Mouse (Mus musculus): ENCODE measurements around the gene Pwwp2a. TPM values are rescaled to one million over a fixed set of nuclear protein-coding genes. Genes with fewer than 3 reads are reported as not detected.
A peak's percentile ranks its signal among the peaks of the same experiment; 100 is the strongest.

Gene Pwwp2a
- polyA plus RNA-seq, 1 experiment from 2014 or later = 28.0 TPM

- no peak overlapping the region for H3K4me2 ChIP-seq
- WGBS = 65% methylated on average over 19 of the region's 19 CpGs
- no peaks in the 10 kb centered on the region for H3K27me3 ChIP-seq (replicated peaks)
- H3K27ac ChIP-seq = no peak overlapping the region
- 0 out of 2 replicates have a peak, but pooled peaks have one; percentile 47 for ATAC-seq (ENCODE audit: insufficient read depth, low FRiP score, low read depth)
- no peaks in the 10 kb centered on the region for H3K9me3 ChIP-seq
- H3K4me3 ChIP-seq (replicated peaks) = no peak overlapping the region
- no peaks in the 10 kb centered on the region for H3K4me1 ChIP-seq
- no peak overlapping the region for H3K9ac ChIP-seq
- H3K36me3 ChIP-seq = no peaks in the 10 kb centered on the region
Measured at GRCm38 (mm10) chr11:43667038-43667745, 14.6 kb upstream of the Pwwp2a start.

- Histone ChIP-seq H3K4me3 (replicated peaks) (peak overlapping the region; percentile 96), H3K9ac (peak overlapping the region; percentile 92), H3K4me2 (peak overlapping the region; percentile 78), H3K9me3 (no peaks in the 10 kb centered on the region), H3K36me3 (peaks cover 4% of the 10 kb centered on the region; the same call in 1 of the 2 replicates), H3K4me1 (0 out of 2 replicates have a peak, but pooled peaks cover 4% of the 10 kb centered on the region), H3K27ac (peak overlapping the region; percentile 92), H3K27me3 (replicated peaks) (no peaks in the 10 kb centered on the region)
- under 1% methylated on average over 72 of the region's 72 CpGs for WGBS
- ATAC-seq (ENCODE audit: insufficient read depth, low FRiP score, low read depth) = peak; percentile 12; the same call in 1 of the 2 replicates
Measured at GRCm38 (mm10) chr11:43682415-43683217, 818 bp downstream of the Pwwp2a start.

- ATAC-seq (ENCODE audit: insufficient read depth, low FRiP score, low read depth) = no peak
- Histone ChIP-seq H3K27ac (no peak overlapping the region), H3K4me2 (no peak overlapping the region), H3K9me3 (no peaks in the 10 kb centered on the region), H3K36me3 (peaks cover 32% of the 10 kb centered on the region), H3K27me3 (replicated peaks) (no peaks in the 10 kb centered on the region), H3K4me3 (replicated peaks) (no peak overlapping the region), H3K9ac (no peak overlapping the region), H3K4me1 (no peaks in the 10 kb centered on the region)
- 76% methylated on average over 1 of the region's 1 CpGs for WGBS
Measured at GRCm38 (mm10) chr11:43688850-43689249, 7.1 kb downstream of the Pwwp2a start.

- no peak for ATAC-seq (ENCODE audit: insufficient read depth, low FRiP score, low read depth)
- Histone ChIP-seq H3K9ac (no peak overlapping the region), H3K36me3 (peaks cover 37% of the 10 kb centered on the region), H3K4me3 (replicated peaks) (no peak overlapping the region), H3K27me3 (replicated peaks) (no peaks in the 10 kb centered on the region), H3K27ac (no peak overlapping the region), H3K4me1 (no peaks in the 10 kb centered on the region), H3K4me2 (no peak overlapping the region), H3K9me3 (no peaks in the 10 kb centered on the region)
- WGBS = 87% methylated on average over 4 of the region's 4 CpGs
Measured at GRCm38 (mm10) chr11:43696623-43697022, 14.8 kb downstream of the Pwwp2a start.

GRCm38 (mm10) chr11:43698621-43699020, 16.8 kb downstream of the Pwwp2a start:
- Histone ChIP-seq H3K36me3 (peaks cover 19% of the 10 kb centered on the region), H3K4me1 (no peaks in the 10 kb centered on the region), H3K27ac (no peak overlapping the region), H3K4me2 (no peak overlapping the region), H3K9me3 (no peaks in the 10 kb centered on the region), H3K4me3 (replicated peaks) (no peak overlapping the region), H3K27me3 (replicated peaks) (no peaks in the 10 kb centered on the region), H3K9ac (no peak overlapping the region)
- ATAC-seq (ENCODE audit: insufficient read depth, low FRiP score, low read depth) = no peak
- 64% methylated on average over 5 of the region's 5 CpGs for WGBS

- Histone ChIP-seq H3K36me3 (peaks cover 23% of the 10 kb centered on the region), H3K4me2 (no peak overlapping the region), H3K27ac (no peak overlapping the region), H3K4me3 (replicated peaks) (no peak overlapping the region), H3K27me3 (replicated peaks) (no peaks in the 10 kb centered on the region), H3K4me1 (no peaks in the 10 kb centered on the region), H3K9me3 (no peaks in the 10 kb centered on the region), H3K9ac (no peak overlapping the region)
- ATAC-seq (ENCODE audit: insufficient read depth, low FRiP score, low read depth) = no peak
- WGBS = 91% methylated on average over 3 of the region's 3 CpGs
Measured at GRCm38 (mm10) chr11:43700291-43700690, 18.5 kb downstream of the Pwwp2a start.

- no peak for ATAC-seq (ENCODE audit: insufficient read depth, low FRiP score, low read depth)
- no peak overlapping the region for H3K27ac ChIP-seq
- H3K27me3 ChIP-seq (replicated peaks) = no peaks in the 10 kb centered on the region
- H3K4me1 ChIP-seq = no peaks in the 10 kb centered on the region
- no peak overlapping the region for H3K9ac ChIP-seq
- H3K4me3 ChIP-seq (replicated peaks) = no peak overlapping the region
- no peaks in the 10 kb centered on the region for H3K9me3 ChIP-seq
- 67% methylated on average over 1 of the region's 1 CpGs for WGBS
- no peak overlapping the region for H3K4me2 ChIP-seq
- peaks cover 25% of the 10 kb centered on the region for H3K36me3 ChIP-seq
Measured at GRCm38 (mm10) chr11:43703552-43703951, 21.8 kb downstream of the Pwwp2a start.

GRCm38 (mm10) chr11:43705751-43706150, 24.0 kb downstream of the Pwwp2a start:
- Histone ChIP-seq H3K4me1 (no peaks in the 10 kb centered on the region), H3K4me2 (no peak overlapping the region), H3K36me3 (peaks cover 20% of the 10 kb centered on the region), H3K27ac (no peak overlapping the region), H3K9ac (no peak overlapping the region), H3K9me3 (no peaks in the 10 kb centered on the region), H3K4me3 (replicated peaks) (no peak overlapping the region), H3K27me3 (replicated peaks) (no peaks in the 10 kb centered on the region)
- 93% methylated on average over 10 of the region's 10 CpGs for WGBS
- ATAC-seq (ENCODE audit: insufficient read depth, low FRiP score, low read depth) = no peak

- Histone ChIP-seq H3K4me3 (replicated peaks) (no peak overlapping the region), H3K36me3 (peaks cover 13% of the 10 kb centered on the region), H3K27ac (no peak overlapping the region), H3K4me2 (no peak overlapping the region), H3K27me3 (replicated peaks) (no peaks in the 10 kb centered on the region), H3K9ac (no peak overlapping the region), H3K4me1 (no peaks in the 10 kb centered on the region), H3K9me3 (no peaks in the 10 kb centered on the region)
- 88% methylated on average over 2 of the region's 2 CpGs for WGBS
- ATAC-seq (ENCODE audit: insufficient read depth, low FRiP score, low read depth) = no peak
Measured at GRCm38 (mm10) chr11:43708409-43708808, 26.6 kb downstream of the Pwwp2a start.

GRCm38 (mm10) chr11:43712178-43712577, 30.4 kb downstream of the Pwwp2a start:
- 92% methylated on average over 4 of the region's 4 CpGs for WGBS
- ATAC-seq (ENCODE audit: insufficient read depth, low FRiP score, low read depth) = no peak
- peaks cover 10% of the 10 kb centered on the region for H3K36me3 ChIP-seq
- no peak overlapping the region for H3K9ac ChIP-seq
- H3K9me3 ChIP-seq = no peaks in the 10 kb centered on the region
- no peak overlapping the region for H3K4me2 ChIP-seq
- H3K27ac ChIP-seq = no peak overlapping the region
- no peak overlapping the region for H3K4me3 ChIP-seq (replicated peaks)
- no peaks in the 10 kb centered on the region for H3K27me3 ChIP-seq (replicated peaks)
- H3K4me1 ChIP-seq = no peaks in the 10 kb centered on the region

GRCm38 (mm10) chr11:43723411-43723810, 41.6 kb downstream of the Pwwp2a start:
- no peak overlapping the region for H3K4me2 ChIP-seq
- no peak overlapping the region for H3K9ac ChIP-seq
- no peak overlapping the region for H3K27ac ChIP-seq
- peaks cover 12% of the 10 kb centered on the region for H3K36me3 ChIP-seq
- ATAC-seq (ENCODE audit: insufficient read depth, low FRiP score, low read depth) = no peak
- WGBS = 78% methylated on average over 3 of the region's 3 CpGs
- no peaks in the 10 kb centered on the region for H3K4me1 ChIP-seq
- no peaks in the 10 kb centered on the region for H3K9me3 ChIP-seq
- no peaks in the 10 kb centered on the region for H3K27me3 ChIP-seq (replicated peaks)
- no peak overlapping the region for H3K4me3 ChIP-seq (replicated peaks)

GRCm38 (mm10) chr11:43727796-43728195, 46.0 kb downstream of the Pwwp2a start:
- Histone ChIP-seq H3K27ac (no peak overlapping the region), H3K36me3 (peaks cover 17% of the 10 kb centered on the region; the same call in 1 of the 2 replicates)

More at GRCm38 (mm10) chr11:43727796-43728195, 46.0 kb downstream of the Pwwp2a start:
- Histone ChIP-seq H3K4me2 (no peak overlapping the region), H3K27me3 (replicated peaks) (no peaks in the 10 kb centered on the region), H3K9ac (no peak overlapping the region), H3K9me3 (no peaks in the 10 kb centered on the region), H3K4me1 (no peaks in the 10 kb centered on the region), H3K4me3 (replicated peaks) (no peak overlapping the region)
- 70% methylated on average over 7 of the region's 7 CpGs for WGBS
- no peak for ATAC-seq (ENCODE audit: insufficient read depth, low FRiP score, low read depth)

All from stomach, embryonic 15.5 days (tissue).